Mouse (Mus musculus) heart, postnatal 0 days (tissue): ENCODE data around the gene Zfp580.

Source experiments
- CTCF ChIP-seq: IDR thresholded peaks from 2 replicates; pipeline ENCODE4 v1.5.1; 2016; ENCODE audit warnings: antibody characterized with exemption, control low read depth, low read depth
- EP300 ChIP-seq: IDR thresholded peaks from 2 replicates; pipeline ENCODE4 v1.6.1; 2016; ENCODE audit warnings: antibody characterized with exemption, low read depth

DNA sequence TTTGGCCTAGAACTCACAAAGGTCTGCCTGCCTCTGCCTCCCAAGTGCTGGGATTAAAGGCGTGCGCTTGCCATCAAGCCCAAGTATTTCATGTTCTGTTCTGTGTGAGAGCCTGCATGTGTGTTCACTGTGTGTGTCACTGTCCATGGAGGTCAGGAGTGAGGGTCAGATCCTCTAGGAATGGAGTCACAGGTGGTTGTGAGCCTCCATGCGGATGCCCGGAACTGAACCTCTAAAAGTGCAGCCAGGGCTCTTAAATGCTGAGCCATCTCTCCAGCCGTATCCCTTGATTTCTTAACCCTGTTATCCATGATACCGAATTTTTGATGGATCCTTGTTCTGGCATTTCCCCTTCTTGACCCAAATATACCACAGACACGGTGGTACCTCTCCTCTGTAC lies 14.3 kb upstream of the Zfp580 start:
- TF ChIP-seq EP300 (no peak), CTCF (no peak)
